Mouse (Mus musculus): ENCODE measurements around the gene Arpc4. TPM values are rescaled to one million over a fixed set of nuclear protein-coding genes. Genes with fewer than 3 reads are reported as not detected.
"Not testable (repeated sequence)": the region's sequence is repeated elsewhere in the genome, so short reads cannot be mapped to it uniquely, and the experiment has no call there.

Gene Arpc4
- 377 and 387 TPM in 2 replicates for polyA plus RNA-seq (2016; fragmentation: Nextera tagmentation; extraction: Ambion mirVana)

DNA sequence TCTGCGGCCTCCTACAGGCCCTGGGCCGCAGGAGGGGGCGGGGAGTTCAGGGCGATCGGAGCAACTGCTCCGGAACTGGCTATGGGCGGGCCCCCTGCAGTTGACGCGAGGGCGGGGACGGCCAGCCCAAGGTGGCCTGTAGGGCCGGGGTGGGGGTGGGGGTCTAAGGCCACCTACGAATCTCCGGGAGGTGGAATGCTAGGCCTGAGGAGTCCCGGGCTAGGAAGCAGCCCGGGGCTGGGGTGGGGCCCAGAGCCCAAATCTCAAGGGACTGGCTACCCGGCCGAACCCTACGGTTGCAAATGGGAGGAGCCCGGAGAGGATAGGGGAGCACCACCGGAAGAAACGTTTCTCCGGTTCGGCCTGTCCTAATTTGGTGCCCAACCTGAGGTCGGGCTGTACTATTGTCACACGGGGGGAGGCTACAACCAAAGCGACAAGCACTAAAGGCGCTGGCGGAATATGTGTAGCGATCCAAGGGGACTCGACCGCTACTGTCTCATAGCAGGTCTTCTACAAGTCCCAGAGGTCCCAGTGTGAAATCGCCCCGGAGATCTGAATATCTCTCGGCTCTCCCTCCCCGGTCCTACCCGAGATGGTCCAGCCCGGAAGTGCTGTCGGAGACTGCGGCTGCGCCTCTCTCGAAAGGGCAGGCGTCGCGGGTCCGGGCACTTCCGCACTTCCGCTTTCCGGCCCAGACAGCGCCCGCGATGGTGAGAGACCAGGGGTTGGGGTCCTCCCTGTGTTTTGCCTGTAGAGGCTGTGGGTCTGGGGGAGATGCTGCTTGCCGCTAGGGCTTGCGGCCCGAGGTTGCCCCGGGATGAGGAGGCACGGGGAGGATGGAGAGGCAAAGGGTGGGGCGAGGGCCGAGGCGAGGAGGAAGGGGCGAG, at the start of gene Arpc4, which contains the start of gene Tada3:
TSS of gene Arpc4 (plus strand) at position 620 of the 890 bp plus-strand sequence.
TSS of gene Tada3 (minus strand) at position 388 of the 890 bp plus-strand sequence.
- peak within 1 kb of the TSS; percentile 99 for H3K27ac ChIP-seq (replicated peaks)
- H3K4me1 ChIP-seq: peaks cover 24% of the 10 kb centered on the region
- H3K27me3 ChIP-seq (replicated peaks; ENCODE audit: low read depth, poor library complexity, severe bottlenecking): no peaks in the 10 kb centered on the region
- DNase-seq (ENCODE audit: low spot score): peak; percentile 94
- H3K4me3 ChIP-seq: peak within 1 kb of the TSS; percentile 86
- H3K9me3 ChIP-seq: no peaks in the 10 kb centered on the region
- H3K36me3 ChIP-seq (replicated peaks): peaks cover 64% of the 10 kb centered on the region
- under 1% methylated on average over 61 of the region's 61 CpGs for WGBS

DNA sequence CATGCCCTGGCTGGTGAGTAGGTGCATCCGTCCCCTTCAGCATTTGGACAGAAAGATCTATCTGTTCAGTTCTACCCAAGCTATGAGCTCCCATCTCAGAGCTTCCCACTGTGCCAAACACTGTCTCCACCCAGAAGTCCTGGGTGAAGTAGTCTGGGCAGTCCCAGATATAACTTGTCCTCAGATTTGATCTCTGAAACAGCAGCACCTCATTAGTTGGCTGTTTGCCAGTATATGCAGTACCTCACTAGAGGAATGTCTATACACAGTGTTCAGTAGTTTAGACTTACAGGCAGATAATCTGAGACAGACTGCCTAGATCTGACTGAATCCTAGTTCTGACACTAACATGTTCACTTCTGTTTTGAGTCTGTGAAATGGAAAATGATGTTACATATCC, 48.5 kb upstream of the Arpc4 start:
- DNase-seq (ENCODE audit: low spot score): no peak
- no peak overlapping the region for H3K27ac ChIP-seq (replicated peaks)
- H3K4me3 ChIP-seq: no peak overlapping the region
- H3K36me3 ChIP-seq (replicated peaks): peaks cover 68% of the 10 kb centered on the region
- WGBS: 95% methylated on average over 1 of the region's 1 CpGs
- H3K9me3 ChIP-seq: no peaks in the 10 kb centered on the region
- H3K27me3 ChIP-seq (replicated peaks; ENCODE audit: low read depth, poor library complexity, severe bottlenecking): no peaks in the 10 kb centered on the region
- peaks cover 21% of the 10 kb centered on the region for H3K4me1 ChIP-seq

DNA sequence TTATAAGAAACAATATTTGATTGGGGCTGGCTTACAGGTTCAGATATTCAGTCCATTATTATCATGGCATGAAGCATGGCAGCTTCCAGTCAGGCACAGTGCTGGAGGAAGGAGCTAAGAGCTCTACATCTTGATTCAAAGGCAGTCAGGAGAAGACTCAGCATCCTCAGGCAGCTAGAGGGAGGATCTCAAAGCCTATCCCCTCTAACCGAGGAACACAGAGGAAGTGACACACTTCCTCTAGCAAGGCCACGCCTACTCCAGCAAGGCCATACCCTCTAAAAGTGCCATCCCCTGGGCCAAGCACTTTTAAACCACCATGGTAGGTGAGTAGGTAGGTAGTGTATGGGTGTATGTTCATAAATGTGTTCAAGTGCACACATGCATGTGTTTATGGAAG, 47.4 kb upstream of the Arpc4 start:
- no peaks in the 10 kb centered on the region for H3K9me3 ChIP-seq
- H3K4me1 ChIP-seq: peaks cover 20% of the 10 kb centered on the region
- 61% methylated on average over 2 of the region's 2 CpGs for WGBS
- no peaks in the 10 kb centered on the region for H3K27me3 ChIP-seq (replicated peaks; ENCODE audit: low read depth, poor library complexity, severe bottlenecking)
- no peak overlapping the region for H3K27ac ChIP-seq (replicated peaks)
- no peak overlapping the region for H3K4me3 ChIP-seq
- no peak for DNase-seq (ENCODE audit: low spot score)
- H3K36me3 ChIP-seq (replicated peaks): peaks cover 68% of the 10 kb centered on the region

DNA sequence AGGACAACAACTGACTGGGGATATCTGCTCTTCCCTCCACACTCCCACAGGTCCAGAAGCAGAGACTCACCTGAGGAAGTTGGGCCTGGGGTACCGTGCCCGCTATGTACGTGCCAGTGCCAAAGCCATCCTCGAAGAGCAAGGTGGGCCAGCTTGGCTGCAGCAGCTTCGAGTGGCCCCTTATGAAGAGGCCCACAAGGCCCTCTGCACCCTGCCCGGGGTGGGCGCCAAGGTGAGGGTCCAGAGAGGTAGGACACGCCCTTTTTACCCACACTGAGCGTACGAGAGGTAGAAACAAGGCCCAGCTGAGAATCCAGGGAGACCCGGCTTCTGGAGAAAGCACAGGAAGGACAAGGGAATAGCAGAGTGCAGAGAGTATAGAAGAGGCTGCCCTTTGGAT, 46.2 kb upstream of the Arpc4 start:
- no peaks in the 10 kb centered on the region for H3K9me3 ChIP-seq
- no peak overlapping the region for H3K4me3 ChIP-seq
- H3K4me1 ChIP-seq: peaks cover 13% of the 10 kb centered on the region
- H3K36me3 ChIP-seq (replicated peaks): peaks cover 76% of the 10 kb centered on the region
- WGBS: 92% methylated on average over 11 of the region's 11 CpGs
- no peak overlapping the region for H3K27ac ChIP-seq (replicated peaks)
- no peak for DNase-seq (ENCODE audit: low spot score)
- H3K27me3 ChIP-seq (replicated peaks; ENCODE audit: low read depth, poor library complexity, severe bottlenecking): no peaks in the 10 kb centered on the region

DNA sequence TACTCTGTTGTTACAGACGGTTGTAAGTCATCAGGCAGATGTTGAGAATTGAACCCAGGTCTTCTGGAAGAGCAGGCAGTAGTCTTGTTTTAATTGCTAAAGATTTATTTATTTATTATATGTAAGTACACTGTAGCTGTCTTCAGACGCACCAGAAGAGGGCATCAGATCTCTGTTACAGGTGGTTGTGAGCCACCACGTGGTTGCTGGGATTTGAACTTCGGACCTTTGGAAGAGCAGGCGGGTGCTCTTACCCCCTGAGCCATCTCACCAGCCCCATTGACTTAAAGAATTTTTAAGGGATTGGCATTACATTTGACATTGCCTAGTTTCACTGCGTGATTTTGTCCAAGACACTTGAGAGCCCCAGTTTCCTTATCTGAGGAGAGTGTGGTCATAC, 45.2 kb upstream of the Arpc4 start:
- peaks cover 85% of the 10 kb centered on the region for H3K36me3 ChIP-seq (replicated peaks)

DNA sequence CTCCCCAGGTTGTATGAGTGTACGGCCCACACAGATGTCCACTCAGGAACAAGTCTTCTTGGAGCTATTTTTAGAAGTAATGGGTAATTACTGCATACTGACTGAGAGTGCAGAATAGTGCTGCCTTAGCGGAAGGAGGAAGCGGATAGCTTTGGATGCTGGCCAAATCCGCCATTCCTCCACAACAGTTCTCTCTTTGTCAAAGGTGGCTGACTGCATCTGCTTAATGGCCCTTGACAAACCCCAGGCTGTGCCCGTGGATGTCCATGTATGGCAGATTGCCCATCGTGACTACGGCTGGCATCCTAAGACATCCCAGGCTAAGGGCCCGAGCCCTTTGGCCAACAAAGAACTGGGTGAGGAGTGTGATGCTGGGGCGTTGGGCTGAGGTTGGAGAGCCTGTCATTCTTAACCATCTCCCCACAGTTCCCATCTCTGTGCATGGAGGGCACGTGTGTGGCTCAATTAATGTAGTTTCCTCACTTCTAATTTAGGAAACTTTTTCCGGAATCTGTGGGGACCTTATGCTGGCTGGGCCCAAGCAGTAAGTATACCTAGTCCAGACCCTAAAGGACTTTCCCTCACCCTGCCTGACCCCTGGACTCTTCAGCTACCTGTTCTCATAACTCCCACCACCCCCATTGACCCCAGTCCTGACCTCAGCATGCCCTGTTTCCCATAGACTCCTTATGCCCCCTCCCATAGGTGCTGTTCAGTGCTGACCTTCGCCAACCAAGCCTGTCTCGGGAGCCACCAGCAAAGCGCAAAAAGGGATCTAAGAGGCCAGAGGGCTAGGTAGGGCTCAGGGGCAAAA, 44.6 kb upstream of the Arpc4 start:
- 90% methylated on average over 14 of the region's 14 CpGs for WGBS
- no peak overlapping the region for H3K4me3 ChIP-seq
- no peak overlapping the region for H3K27ac ChIP-seq (replicated peaks)
- H3K9me3 ChIP-seq: no peaks in the 10 kb centered on the region
- peaks cover 88% of the 10 kb centered on the region for H3K36me3 ChIP-seq (replicated peaks)
- H3K4me1 ChIP-seq: peaks cover under 1% of the 10 kb centered on the region; the same call in 1 of the 2 replicates
- no peak for DNase-seq (ENCODE audit: low spot score)
- no peaks in the 10 kb centered on the region for H3K27me3 ChIP-seq (replicated peaks; ENCODE audit: low read depth, poor library complexity, severe bottlenecking)

More for the DNA sequence above, 45.2 kb upstream of the Arpc4 start:
- not testable (repeated sequence) for DNase-seq (ENCODE audit: low spot score); H3K4me3 ChIP-seq; H3K9me3 ChIP-seq; H3K4me1 ChIP-seq; H3K27ac ChIP-seq (replicated peaks); H3K27me3 ChIP-seq (replicated peaks; ENCODE audit: low read depth, poor library complexity, severe bottlenecking)
- 77% methylated on average over 6 of the region's 6 CpGs for WGBS

DNA sequence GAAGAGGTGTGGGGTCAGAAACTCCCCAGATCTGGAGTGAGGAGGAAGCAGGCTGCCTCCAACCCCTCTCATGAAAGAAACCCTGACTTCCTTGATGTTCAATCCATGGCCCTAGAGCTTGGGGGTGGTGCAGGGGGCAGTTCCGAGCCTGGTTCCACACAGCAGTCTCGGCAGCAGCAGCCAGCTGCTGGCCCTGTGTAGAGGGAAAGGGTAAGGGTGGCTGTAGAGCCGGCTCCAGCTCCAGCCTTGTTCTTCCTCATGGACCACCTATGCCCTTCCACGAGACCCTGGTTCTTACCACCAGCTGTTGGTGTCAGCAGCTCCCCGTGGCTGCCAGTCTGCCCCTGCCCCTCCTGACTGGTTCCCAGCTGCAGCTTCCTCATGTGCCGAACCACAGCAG, 43.7 kb upstream of the Arpc4 start:
- Histone ChIP-seq H3K36me3 (replicated peaks) (peaks cover 88% of the 10 kb centered on the region), H3K27ac (replicated peaks) (no peak overlapping the region), H3K4me3 (no peak overlapping the region), H3K27me3 (replicated peaks; ENCODE audit: low read depth, poor library complexity, severe bottlenecking) (no peaks in the 10 kb centered on the region), H3K4me1 (no peaks in the 10 kb centered on the region), H3K9me3 (no peaks in the 10 kb centered on the region)
- no peak for DNase-seq (ENCODE audit: low spot score)
- 80% methylated on average over 6 of the region's 6 CpGs for WGBS

DNA sequence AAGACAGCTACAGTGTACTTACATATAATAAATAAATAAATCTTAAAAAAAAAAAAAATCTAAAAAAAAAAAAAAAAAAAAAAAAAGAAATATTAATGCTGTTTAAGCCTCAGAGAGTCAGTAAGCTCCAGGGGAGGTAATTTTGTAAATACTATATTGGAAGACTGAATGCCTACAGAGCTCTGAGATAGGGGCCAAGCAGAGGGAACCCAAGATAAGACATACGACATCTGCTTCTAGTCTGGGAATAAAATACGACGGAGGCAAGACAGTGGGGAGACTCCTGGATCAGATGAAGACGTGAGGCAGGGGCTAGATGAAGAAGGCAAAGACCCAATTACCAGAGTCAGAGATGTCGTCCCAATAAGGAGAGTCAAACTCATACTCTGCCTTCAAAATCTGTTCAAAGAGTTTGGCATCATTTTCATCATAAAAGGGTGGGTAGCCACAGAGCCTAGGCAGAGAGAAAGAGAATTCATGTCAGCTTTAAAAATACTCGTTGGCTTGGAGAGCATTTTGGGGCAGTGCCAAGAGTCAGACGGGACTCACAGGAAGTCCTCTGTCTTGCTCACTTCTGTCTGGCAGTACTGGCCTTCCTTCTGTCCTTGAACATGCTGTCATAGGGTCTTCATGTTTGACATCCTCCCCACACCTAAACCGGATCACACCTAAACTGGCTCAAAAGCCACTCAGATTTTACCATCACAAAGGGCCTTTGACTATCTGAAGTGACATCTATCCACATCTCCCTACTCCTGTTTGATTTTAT, 40.9 kb upstream of the Arpc4 start:
- peaks cover 78% of the 10 kb centered on the region for H3K36me3 ChIP-seq (replicated peaks)
- no peak overlapping the region for H3K27ac ChIP-seq (replicated peaks)
- no peak for DNase-seq (ENCODE audit: low spot score)
- 77% methylated on average over 8 of the region's 8 CpGs for WGBS
- H3K4me3 ChIP-seq: no peak overlapping the region
- no peaks in the 10 kb centered on the region for H3K9me3 ChIP-seq
- peaks cover 6% of the 10 kb centered on the region for H3K4me1 ChIP-seq
- no peaks in the 10 kb centered on the region for H3K27me3 ChIP-seq (replicated peaks; ENCODE audit: low read depth, poor library complexity, severe bottlenecking)

DNA sequence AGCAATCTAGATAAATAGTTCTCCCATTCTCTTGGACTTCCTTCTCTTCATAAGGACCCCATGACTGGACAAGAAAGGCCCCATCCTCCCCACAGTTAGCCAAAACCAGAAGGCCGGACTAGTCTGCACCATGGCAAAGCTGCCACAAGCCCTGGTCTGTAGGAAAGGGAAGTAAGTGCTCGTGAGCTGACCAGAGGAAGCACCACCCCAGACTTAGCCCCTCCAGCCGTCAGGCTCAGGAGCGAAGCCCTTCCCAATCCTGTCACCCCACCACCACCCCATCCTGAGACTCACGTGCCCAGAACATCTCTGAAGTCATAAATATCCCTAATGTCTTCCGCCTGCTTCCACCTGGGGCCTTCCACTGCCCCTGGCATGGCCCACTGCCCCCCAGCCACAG, 36.3 kb upstream of the Arpc4 start:
- Histone ChIP-seq H3K36me3 (replicated peaks) (peaks cover 35% of the 10 kb centered on the region), H3K27ac (replicated peaks) (no peak overlapping the region), H3K4me1 (peaks cover 29% of the 10 kb centered on the region), H3K9me3 (no peaks in the 10 kb centered on the region), H3K4me3 (no peak overlapping the region), H3K27me3 (replicated peaks; ENCODE audit: low read depth, poor library complexity, severe bottlenecking) (no peaks in the 10 kb centered on the region)
- 88% methylated on average over 6 of the region's 6 CpGs for WGBS
- DNase-seq (ENCODE audit: low spot score): no peak

DNA sequence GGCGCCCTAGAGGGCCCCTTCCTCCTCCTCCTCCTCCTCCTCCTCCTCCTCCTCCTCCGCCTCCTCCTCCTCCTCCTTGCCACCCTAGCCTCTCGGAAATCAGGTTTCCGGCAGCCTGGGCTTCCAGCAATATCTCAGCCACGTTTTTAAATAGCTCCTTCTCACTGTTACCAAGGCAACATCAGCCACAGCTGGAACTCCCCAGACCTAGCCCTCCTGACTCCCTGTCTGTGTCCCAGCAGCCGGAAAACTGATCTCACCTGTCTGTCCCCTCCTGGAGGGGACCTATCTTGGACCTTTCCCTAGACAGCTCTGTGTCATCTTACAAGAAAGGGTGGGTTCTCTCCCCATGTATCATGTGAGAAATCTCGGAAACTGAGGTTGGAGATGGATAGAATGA, 35.6 kb upstream of the Arpc4 start:
- H3K36me3 ChIP-seq (replicated peaks): peaks cover 30% of the 10 kb centered on the region
- H3K27me3 ChIP-seq (replicated peaks; ENCODE audit: low read depth, poor library complexity, severe bottlenecking): no peaks in the 10 kb centered on the region
- H3K4me1 ChIP-seq: peaks cover 29% of the 10 kb centered on the region
- peak overlapping the region; percentile 16; the same call in 1 of the 2 replicates for H3K4me3 ChIP-seq
- H3K27ac ChIP-seq (replicated peaks): no peak overlapping the region; the same call in 1 of the 2 replicates
- peak; percentile 16 for DNase-seq (ENCODE audit: low spot score)
- 54% methylated on average over 4 of the region's 7 CpGs for WGBS
- H3K9me3 ChIP-seq: no peaks in the 10 kb centered on the region

DNA sequence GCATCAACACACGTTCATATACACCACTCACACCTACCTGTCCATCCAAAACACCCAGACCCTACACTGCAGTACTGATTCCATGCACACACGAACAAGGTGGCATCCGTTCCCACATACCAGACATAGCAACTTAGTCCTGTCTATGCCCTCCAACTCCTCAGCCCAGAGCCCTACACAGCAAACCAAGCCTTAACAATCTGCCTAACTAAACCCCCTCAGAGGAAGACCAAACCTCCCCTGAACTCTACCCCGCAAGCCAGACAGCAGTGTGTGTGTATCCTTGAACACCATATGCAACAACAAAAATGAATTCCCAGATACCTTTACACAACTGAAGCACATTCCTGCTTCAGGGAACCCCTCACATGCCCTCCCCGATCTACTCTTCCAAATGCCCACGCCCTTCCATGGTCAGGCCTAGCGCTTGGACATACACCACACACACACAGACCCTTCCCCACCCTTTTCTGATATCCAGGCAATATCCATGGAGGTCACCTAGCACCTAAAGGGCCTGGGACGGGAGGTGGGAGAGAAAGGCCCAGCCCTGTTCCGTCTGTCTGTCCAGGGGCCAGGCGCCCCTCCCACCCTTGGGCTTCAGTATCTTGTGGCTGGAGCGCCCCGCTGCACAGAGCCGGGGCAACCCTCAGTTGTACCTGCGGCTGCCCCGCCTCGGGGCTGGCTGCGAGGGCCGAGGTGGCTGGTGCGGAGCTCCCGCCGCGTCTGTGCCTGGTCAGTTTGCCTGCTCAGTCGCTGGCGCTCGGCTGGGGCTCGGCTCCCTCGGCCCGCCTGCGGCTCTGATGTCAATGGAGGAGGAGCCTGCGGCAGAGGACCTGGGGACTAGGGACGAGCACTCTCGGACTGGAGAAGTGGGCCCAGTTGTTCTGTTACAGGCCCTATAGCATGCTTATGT, 34.5 kb upstream of the Arpc4 start, which contains the start of gene Camk1:
TSS of gene Camk1 (minus strand) at position 808 of the 916 bp plus-strand sequence.
- Histone ChIP-seq H3K36me3 (replicated peaks) (peaks cover 21% of the 10 kb centered on the region), H3K27ac (replicated peaks) (peak within 1 kb of the TSS; percentile 88), H3K9me3 (no peaks in the 10 kb centered on the region), H3K4me1 (peaks cover 29% of the 10 kb centered on the region), H3K4me3 (peak within 1 kb of the TSS; percentile 77), H3K27me3 (replicated peaks; ENCODE audit: low read depth, poor library complexity, severe bottlenecking) (no peaks in the 10 kb centered on the region)
- DNase-seq (ENCODE audit: low spot score): peak; percentile 81
- 16% methylated on average over 32 of the region's 32 CpGs for WGBS
